Mouse (Mus musculus) cortical plate, adult 2 months (tissue): ENCODE data around the gene Fam71e2.

ENCODE experiments used
- CTCF ChIP-seq: fragments of 200-500 bp; IDR thresholded peaks from 2 replicates; pipeline ENCODE4 v1.5.1; 2011; ENCODE audit warnings: mild to moderate bottlenecking, control low read depth, low read length; ENCODE audit not compliant: insufficient read depth; ENCODE audit errors: extremely low read depth
- POLR2A ChIP-seq: fragments of 200-500 bp; IDR thresholded peaks from 2 replicates; pipeline ENCODE4 v1.6.1; 2011; ENCODE audit warnings: mild to moderate bottlenecking, low read length, control low read depth; ENCODE audit not compliant: insufficient read depth; ENCODE audit errors: extremely low read depth

DNA sequence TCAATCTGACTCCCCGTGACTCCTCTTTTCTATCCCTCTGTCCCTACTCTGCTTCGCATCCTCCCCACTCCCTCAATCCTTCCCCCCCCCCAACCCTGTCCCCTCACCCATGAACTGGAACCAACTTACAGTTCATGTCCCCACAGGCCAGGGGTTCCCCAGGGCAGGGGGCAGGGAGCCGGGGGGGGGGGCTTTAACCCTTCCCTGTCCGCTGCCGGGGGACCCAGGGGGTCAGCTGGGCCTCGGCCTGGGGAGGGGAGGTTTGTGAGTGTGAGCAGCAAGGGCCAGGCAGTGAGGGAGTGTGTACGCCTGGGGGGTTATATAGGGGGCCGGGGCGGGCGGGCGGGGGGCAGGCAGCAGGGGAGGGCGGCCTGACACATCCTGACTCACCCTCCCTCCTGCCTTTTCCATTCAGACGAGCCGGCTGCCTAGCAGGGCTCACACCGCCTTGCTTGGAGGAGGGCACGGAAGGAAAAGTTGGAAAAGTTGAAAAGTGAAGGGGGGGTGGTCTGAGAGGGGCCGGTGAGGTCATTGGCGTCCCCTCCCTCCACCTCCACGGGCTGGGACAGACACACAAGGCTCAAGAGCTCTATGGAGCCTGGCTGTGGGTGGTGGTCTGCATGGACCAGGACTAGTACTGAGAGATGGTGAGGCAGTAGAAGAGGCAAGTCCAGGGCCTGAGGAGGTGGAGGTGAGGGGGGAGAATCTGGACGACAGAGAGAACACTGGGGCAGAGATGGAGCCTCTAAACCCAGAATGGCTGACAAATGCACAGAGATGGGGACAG is 6.9 kb upstream of the Fam71e2 start:
- no peak for TF ChIP-seq CTCF
- TF ChIP-seq POLR2A: no peak
